Mouse (Mus musculus): ENCODE results near the gene Tas1r1. TPM values are rescaled to one million over a fixed set of nuclear protein-coding genes. Genes with fewer than 3 reads are reported as not detected.

Tas1r1 gene
- total RNA-seq, 2 experiments from 2014 or later = 0.16 TPM; not detected in 1

GRCm38 (mm10) chr4:151994228-151995171 lies 43.9 kb downstream of the Tas1r1 start:
- ATAC-seq (ENCODE audit: poor library complexity, severe bottlenecking) = no peak

GRCm38 (mm10) chr4:151993035-151993434 lies 45.3 kb downstream of the Tas1r1 start:
- no peak for ATAC-seq (ENCODE audit: poor library complexity, severe bottlenecking)

- no peak for ATAC-seq (ENCODE audit: poor library complexity, severe bottlenecking)
Observed at GRCm38 (mm10) chr4:151992091-151992490, 46.3 kb downstream of the Tas1r1 start.

- ATAC-seq (ENCODE audit: poor library complexity, severe bottlenecking) = no peak
Observed at GRCm38 (mm10) chr4:151989110-151989488, 49.3 kb downstream of the Tas1r1 start.

- peak; percentile 95 for ATAC-seq (ENCODE audit: poor library complexity, severe bottlenecking)
Observed at GRCm38 (mm10) chr4:151988342-151989109, 49.8 kb downstream of the Tas1r1 start, which contains the start of gene Thap3. TSS of gene Thap3 (minus strand) at chr4:151988997.

- ATAC-seq (ENCODE audit: poor library complexity, severe bottlenecking) = no peak
Observed at GRCm38 (mm10) chr4:151988014-151988341, 50.4 kb downstream of the Tas1r1 start.

GRCm38 (mm10) chr4:151986650-151987049 lies 51.7 kb downstream of the Tas1r1 start:
- no peak for ATAC-seq (ENCODE audit: poor library complexity, severe bottlenecking)

- no peak for ATAC-seq (ENCODE audit: poor library complexity, severe bottlenecking)
Observed at GRCm38 (mm10) chr4:151985886-151986285, 52.5 kb downstream of the Tas1r1 start.

GRCm38 (mm10) chr4:151983560-151983959 lies 54.8 kb downstream of the Tas1r1 start:
- ATAC-seq (ENCODE audit: poor library complexity, severe bottlenecking) = no peak

- ATAC-seq (ENCODE audit: poor library complexity, severe bottlenecking) = no peak
Observed at GRCm38 (mm10) chr4:151983043-151983442, 55.3 kb downstream of the Tas1r1 start.

GRCm38 (mm10) chr4:151981363-151981762 lies 57.0 kb downstream of the Tas1r1 start:
- peak; percentile 89 for ATAC-seq (ENCODE audit: poor library complexity, severe bottlenecking)

- peak; percentile 31; the same call in 1 of the 2 replicates for ATAC-seq (ENCODE audit: poor library complexity, severe bottlenecking)
Observed at GRCm38 (mm10) chr4:151980699-151981098, 57.7 kb downstream of the Tas1r1 start.

Other genes with a start within 250 kb of the Tas1r1 start
- 65.9 and 70.2 TPM in 2 replicates for gene Camta1, start 176.7 kb downstream of the Tas1r1 start, total RNA-seq (2015)
- gene Camta1, start 176.7 kb downstream of the Tas1r1 start, total RNA-seq (2017) = 2.9 and 17.4 TPM in 2 replicates
- 18.1 and 18.5 TPM in 2 replicates for gene Dnajc11, start 104.9 kb downstream of the Tas1r1 start, total RNA-seq (2015)
- 34.7 and 39.4 TPM in 2 replicates for gene Dnajc11, start 104.9 kb downstream of the Tas1r1 start, total RNA-seq (2017)
- 9.6 and 11.2 TPM in 2 replicates for gene Thap3, start 49.6 kb downstream of the Tas1r1 start, total RNA-seq (2015)
- gene Thap3, start 49.6 kb downstream of the Tas1r1 start, total RNA-seq (2017) = 10.3 and 12.9 TPM in 2 replicates
- 3.9 and 5.6 TPM in 2 replicates for gene Phf13, start 42.3 kb downstream of the Tas1r1 start, total RNA-seq (2015)
- 4.0 and 4.5 TPM in 2 replicates for gene Phf13, start 42.3 kb downstream of the Tas1r1 start, total RNA-seq (2017)
- gene Klhl21, start 29.8 kb downstream of the Tas1r1 start, total RNA-seq (2015) = 2.6 and 3.8 TPM in 2 replicates
- 3.1 and 4.1 TPM in 2 replicates for gene Klhl21, start 29.8 kb downstream of the Tas1r1 start, total RNA-seq (2017)
- gene Zbtb48, start 10.9 kb downstream of the Tas1r1 start, total RNA-seq (2015) = 6.9 and 8.1 TPM in 2 replicates
- gene Zbtb48, start 10.9 kb downstream of the Tas1r1 start, total RNA-seq (2017) = 3.8 and 8.9 TPM in 2 replicates
- 10.1 and 11.1 TPM in 2 replicates for gene Nol9, start 753 bp upstream of the Tas1r1 start, total RNA-seq (2015)
- 10.8 and 15.5 TPM in 2 replicates for gene Nol9, start 753 bp upstream of the Tas1r1 start, total RNA-seq (2017)
- 1.7 and 2.6 TPM in 2 replicates for gene Plekhg5, start 33.9 kb upstream of the Tas1r1 start, total RNA-seq (2015)
- gene Plekhg5, start 33.9 kb upstream of the Tas1r1 start, total RNA-seq (2017) = 3.0 and 3.6 TPM in 2 replicates
- 0.13 and 0.25 TPM in 2 replicates for gene Tnfrsf25, start 77.4 kb upstream of the Tas1r1 start, total RNA-seq (2015)
- 0.18 and 2.8 TPM in 2 replicates for gene Tnfrsf25, start 77.4 kb upstream of the Tas1r1 start, total RNA-seq (2017)
- gene Espn, start 113.8 kb upstream of the Tas1r1 start, total RNA-seq (2015) = 1.2 and 1.4 TPM in 2 replicates
- 0.22 and 0.24 TPM in 2 replicates for gene Espn, start 113.8 kb upstream of the Tas1r1 start, total RNA-seq (2017)
- gene Hes2, start 120.3 kb upstream of the Tas1r1 start, total RNA-seq (2015) = not detected in 2 replicates
- not detected in 2 replicates for gene Hes2, start 120.3 kb upstream of the Tas1r1 start, total RNA-seq (2017)
- gene Acot7, start 139.6 kb upstream of the Tas1r1 start, total RNA-seq (2015) = 43.3 and 44.5 TPM in 2 replicates
- 40.1 and 43.3 TPM in 2 replicates for gene Acot7, start 139.6 kb upstream of the Tas1r1 start, total RNA-seq (2017)
- not detected in 2 replicates for gene Gpr153, start 235.7 kb upstream of the Tas1r1 start, total RNA-seq (2015)
- gene Gpr153, start 235.7 kb upstream of the Tas1r1 start, total RNA-seq (2017) = 0.04 and 1.7 TPM in 2 replicates

Measured in megakaryocyte, adult 5-6 weeks (primary cell).